Mouse (Mus musculus) liver, embryonic 14.5 days (tissue): ENCODE measurements around the gene Polk.

ENCODE experiments used
- CTCF ChIP-seq: IDR thresholded peaks from 2 replicates; pipeline ENCODE4 v1.5.1; 2016; ENCODE audit warnings: antibody characterized with exemption, low read depth, control low read depth
- EP300 ChIP-seq: IDR thresholded peaks from 2 replicates; pipeline ENCODE4 v1.6.1; 2016; ENCODE audit warnings: antibody characterized with exemption, low read depth

- TF ChIP-seq EP300 (no peak), CTCF (no peak)
Observed at GRCm38 (mm10) chr13:96570313-96571015, 28.1 kb upstream of the Polk start.
